Mouse (Mus musculus) layer of hippocampus, postnatal 14 days (tissue): ENCODE data around the gene Dmrt3. TPM values are rescaled to one million over a fixed set of nuclear protein-coding genes. Genes with fewer than 3 reads are reported as not detected.

Experiments
- DNase-seq, 2 experiments: peaks; one replicate each; pipeline ENCODE4 v3.0.0; 2021 to 2022; ENCODE audit warnings: low spot score in 2 of 2, mixed read lengths in 1 of 2
- total RNA-seq, 2 experiments: library from RNA; stranded (reverse); gene quantifications; 2 replicates each; pipeline ENCODE4 v1.2.3; 2021

The Dmrt3 gene
- total RNA-seq, 2 experiments from 2014 or later, result 0.83 to 1.7 TPM

- DNase-seq, result no peak
Observed at GRCm38 (mm10) chr19:25615889-25616288, 5.8 kb downstream of the Dmrt3 start.

DNA sequence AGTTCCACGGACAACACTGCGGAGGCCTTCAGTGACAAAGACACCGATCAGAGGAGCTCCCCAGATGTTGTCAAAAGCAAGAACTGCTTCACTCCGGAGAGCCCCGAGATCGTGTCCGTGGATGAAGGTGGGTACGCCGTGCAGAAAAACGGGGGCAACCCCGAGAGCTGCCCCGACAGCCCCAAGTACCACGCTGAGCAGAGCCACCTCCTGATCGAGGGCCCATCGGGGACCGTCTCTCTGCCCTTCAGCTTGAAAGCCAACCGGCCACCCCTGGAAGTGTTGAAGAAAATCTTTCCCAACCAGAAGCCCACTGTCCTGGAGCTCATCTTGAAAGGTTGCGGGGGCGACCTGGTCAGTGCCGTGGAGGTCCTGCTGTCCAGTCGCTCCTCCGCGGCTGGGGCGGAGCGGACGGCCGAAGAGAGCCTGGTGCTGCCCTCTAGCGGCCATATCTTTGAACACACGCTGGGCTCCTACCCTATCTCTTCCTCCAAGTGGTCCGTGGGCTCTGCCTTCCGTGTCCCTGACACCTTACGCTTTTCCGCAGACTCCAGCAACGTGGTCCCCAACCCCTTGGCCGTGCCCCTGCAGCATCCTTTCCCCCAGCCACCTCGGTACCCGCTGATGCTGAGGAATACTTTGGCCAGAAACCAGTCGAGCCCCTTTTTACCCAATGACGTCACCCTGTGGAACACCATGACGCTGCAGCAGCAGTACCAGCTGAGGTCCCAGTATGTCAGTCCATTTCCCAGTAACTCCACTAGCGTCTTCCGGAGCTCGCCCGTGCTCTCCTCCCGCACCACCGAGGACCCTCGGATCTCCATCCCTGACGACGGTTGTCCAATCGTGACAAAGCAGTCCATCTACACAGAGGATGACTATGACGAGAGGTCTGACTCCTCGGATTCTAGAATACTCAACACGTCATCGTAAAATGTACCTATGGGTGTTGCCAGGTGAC is 12.5 kb downstream of the Dmrt3 start:
- DNase-seq, result peak; percentile 63 to 73

DNA sequence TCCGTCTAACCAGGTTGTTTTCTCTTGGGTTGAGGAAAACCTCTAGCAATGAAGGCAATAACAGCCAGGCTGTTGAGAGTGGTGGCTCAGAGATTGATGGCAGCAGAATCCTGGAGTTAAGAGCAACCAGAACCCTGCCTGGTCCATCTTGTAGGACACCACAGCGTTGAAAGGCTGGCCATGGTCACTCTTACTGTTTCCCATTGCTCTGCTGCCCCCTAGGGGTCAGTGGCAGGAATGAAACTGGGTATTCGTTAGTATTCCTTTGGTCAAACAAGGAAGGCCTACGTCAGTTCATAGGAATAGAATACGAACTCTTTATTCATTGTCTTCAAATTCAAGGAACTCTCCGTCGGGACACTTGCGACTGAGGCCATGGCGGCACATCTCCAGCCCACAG is 18.4 kb downstream of the Dmrt3 start:
- peak in 1 of 2 experiments; percentile 71 for DNase-seq

GRCm38 (mm10) chr19:25635119-25635518 is 25.0 kb downstream of the Dmrt3 start:
- no peak for DNase-seq

GRCm38 (mm10) chr19:25635622-25636244 is 25.6 kb downstream of the Dmrt3 start:
- DNase-seq, result peak; percentile 65 to 74

DNA sequence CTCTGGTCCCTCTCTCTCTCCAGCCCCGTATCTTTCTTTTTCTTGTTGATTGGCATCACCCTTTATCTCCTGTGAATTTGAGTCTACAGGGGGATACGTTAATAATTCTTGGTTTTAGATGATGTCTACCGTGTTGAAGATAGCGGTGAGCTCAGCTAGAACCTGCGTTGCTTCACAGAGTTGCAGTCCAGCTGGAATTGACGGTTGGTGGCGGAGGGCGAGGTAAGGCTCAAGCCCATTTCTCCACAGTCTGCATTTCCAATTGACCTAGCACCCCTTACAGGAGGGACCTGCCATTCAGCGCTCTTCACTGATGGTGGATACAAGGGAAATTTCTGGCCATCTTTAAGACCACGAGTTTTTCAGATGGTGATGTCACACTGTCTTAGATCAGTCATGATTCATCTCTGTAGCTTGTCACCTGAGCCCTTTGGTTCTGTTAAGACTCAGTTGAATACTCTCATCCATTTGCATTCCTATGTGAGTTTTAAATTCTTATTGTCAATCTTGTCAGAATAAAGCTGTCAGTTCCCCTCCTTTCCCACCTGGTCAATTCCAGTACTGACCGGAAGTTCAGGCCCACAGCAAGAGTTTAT is 28.8 kb downstream of the Dmrt3 start:
- no peak for DNase-seq

DNA sequence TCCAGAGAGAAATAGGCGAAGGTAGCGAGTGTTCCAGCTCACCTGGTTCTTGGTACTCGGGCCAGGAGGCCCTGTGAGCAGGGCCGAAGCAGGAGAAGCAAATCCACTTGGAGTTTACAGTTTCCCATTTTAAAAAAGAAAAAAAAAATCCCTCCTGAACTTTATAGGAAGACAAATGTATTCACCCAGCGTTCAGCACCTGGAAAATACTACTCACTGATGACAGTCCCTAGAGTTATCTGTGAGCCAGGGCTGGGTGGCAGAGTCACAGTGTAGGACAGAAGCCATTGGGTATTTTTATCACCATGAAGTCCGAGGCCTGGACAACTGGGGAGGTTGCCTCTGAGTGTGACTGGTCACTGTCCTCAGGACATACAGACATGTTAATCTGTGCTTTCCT is 31.7 kb downstream of the Dmrt3 start:
- no peak for DNase-seq

GRCm38 (mm10) chr19:25647136-25647535 is 37.0 kb downstream of the Dmrt3 start:
- DNase-seq, result no peak

- DNase-seq, result no peak
Observed at GRCm38 (mm10) chr19:25648701-25649100, 38.6 kb downstream of the Dmrt3 start.

DNA sequence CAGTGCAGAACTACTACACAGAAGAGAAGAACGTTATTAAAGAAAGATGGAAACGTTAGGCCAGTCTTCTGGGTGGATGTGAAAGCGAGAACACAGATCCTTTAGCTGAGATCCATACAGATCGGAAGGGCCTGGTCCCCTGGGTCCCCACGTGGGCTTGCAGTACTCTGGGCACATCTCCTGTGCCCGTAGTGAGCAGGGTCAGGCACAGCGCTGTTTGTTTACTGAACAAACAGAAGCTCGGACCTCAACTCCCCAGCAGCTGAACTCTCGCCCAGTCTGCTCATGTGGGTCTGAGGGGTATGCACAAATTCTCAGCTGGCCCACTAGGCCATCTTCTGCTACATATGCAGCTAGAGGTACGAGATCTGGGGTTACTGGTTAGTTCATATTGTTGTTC is 40.4 kb downstream of the Dmrt3 start:
- DNase-seq, result no peak

DNA sequence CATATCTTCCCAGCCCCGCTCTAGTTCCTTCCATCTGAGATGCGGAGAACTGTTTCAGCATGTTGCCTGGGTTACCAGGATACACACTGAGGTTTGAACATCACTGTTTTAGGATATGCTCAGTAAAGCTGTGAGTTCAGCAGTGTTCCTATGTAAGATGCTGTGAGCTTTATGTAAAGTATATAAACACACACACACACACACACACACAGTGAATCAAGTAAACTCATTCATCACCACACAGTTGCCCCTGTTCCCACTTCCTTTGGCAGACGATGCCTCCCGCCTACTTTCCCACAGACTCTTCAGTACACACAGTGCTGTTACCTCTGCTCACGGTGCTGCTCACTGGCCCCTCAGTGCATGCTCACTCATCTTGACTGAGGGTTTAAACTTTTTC is 42.5 kb downstream of the Dmrt3 start:
- no peak for DNase-seq

- no peak for DNase-seq
Observed at GRCm38 (mm10) chr19:25654034-25654749, 44.1 kb downstream of the Dmrt3 start.

GRCm38 (mm10) chr19:25665486-25666339 is 55.6 kb downstream of the Dmrt3 start:
- no peak for DNase-seq

- DNase-seq, result no peak
Observed at GRCm38 (mm10) chr19:25667836-25668235, 57.7 kb downstream of the Dmrt3 start.

DNA sequence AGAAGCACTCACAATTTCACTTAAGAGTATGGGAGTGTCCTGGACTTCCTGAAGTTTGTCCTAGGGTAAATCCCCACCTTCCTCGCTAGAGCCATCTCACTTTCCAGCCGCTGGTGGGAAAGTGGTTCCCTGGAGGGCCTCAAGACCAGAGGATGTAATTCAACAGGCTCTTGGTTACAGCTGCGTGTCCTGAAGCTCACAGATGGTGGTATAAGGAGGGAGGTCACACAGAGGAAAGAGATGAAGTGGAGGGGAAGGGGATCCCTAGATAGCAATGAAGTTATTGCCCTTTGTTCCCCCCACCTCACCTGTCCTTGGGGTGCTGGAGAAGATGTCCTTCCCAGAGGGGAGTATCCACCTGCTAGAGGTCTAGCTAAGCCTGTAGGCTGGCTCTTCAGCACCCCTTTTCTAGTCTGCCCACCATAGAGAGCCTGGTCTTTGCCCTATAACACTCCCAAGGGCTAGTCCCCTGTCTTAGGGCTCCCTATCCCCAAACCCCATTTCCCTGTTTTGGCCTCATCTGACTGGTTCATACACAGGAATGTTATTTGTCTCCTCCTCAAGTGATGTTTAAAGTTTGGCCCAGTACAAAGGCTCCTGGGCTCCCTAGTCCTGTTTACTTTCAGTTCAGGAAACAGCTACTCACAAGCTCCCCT is 59.6 kb downstream of the Dmrt3 start:
- DNase-seq, result no peak

GRCm38 (mm10) chr19:25670571-25671285 is 60.6 kb downstream of the Dmrt3 start:
- no peak for DNase-seq

GRCm38 (mm10) chr19:25671681-25672080 is 61.6 kb downstream of the Dmrt3 start:
- DNase-seq, result peak in 1 of 2 experiments; percentile 11

DNA sequence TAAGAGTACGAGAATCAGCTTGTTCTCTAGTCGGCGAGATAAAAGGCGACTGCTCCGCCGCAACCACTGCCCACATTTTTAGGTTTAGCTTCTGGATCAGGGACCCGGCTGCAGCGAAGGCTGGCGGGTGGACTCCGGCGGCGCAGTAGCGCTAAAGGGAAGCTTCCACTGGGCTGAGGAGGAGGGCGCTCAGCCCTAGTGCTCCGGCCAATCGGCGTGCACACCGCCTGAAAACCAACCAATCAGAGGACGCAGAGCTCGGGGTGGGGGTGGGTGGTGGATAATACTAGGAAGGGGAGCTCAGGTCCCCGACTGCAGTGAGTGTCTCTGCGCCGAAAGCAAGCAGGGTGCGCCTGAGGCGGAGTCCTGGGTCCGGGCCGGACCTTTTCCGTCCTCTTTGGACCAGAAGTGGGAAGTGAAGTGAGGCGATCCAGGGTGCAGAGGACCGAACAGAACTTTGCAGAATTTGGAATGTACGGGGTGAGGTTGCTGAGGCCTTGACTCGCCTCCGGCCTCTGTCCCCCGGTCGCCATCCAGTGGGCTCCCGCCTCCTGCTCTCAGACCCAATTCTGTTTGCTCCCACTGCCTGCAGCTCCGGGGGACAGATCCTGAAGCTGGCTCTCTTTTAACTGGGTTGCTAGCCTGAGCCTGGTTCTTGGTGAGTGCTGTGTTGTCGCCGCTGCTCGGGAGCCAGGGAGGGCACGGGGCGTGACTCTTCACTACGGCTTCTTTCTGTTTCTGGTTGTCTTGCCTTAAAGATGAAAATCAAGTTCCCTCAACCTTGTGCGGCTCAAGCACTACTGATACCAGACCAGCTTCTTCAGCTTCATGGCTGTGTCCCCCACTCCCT is 62.2 kb downstream of the Dmrt3 start, which contains the start of gene Dmrt2:
TSS of gene Dmrt2 (plus strand) at position 311 of the 850 bp plus-strand sequence.
- peak; percentile 40 to 63 for DNase-seq
